Mouse (Mus musculus) heart, embryonic 16.5 days (tissue): ENCODE data around the gene Pth1r. TPM values are rescaled to one million over a fixed set of nuclear protein-coding genes. Genes with fewer than 3 reads are reported as not detected.

ENCODE experiments used
- ATAC-seq: fragments of 200-750 bp; cut with Nextera tagmentation; replicated peaks from 2 replicates; pipeline ENCODE4 v1.8.0; 2017; ENCODE audit warnings: moderate number of reproducible peaks; ENCODE audit not compliant: insufficient read depth, low FRiP score; ENCODE audit errors: extremely low read depth
- H3K27ac ChIP-seq: fragments of 300-500 bp; sonication (generic); 2 replicates; pipeline ENCODE4 v1.5.1; 2014; ENCODE audit warnings: mild to moderate bottlenecking, low read length, control low read depth, moderate library complexity
- H3K27me3 ChIP-seq: fragments of 300-500 bp; sonication (generic); 2 replicates; pipeline ENCODE4 v1.6.1; 2014; ENCODE audit warnings: low read length, mixed read lengths; ENCODE audit not compliant: control insufficient read depth, insufficient read depth
- H3K36me3 ChIP-seq: fragments of 300-500 bp; sonication (generic); 2 replicates; pipeline ENCODE4 v1.6.1; 2014; ENCODE audit not compliant: control insufficient read depth, insufficient read depth
- H3K4me1 ChIP-seq: fragments of 300-500 bp; sonication (generic); 2 replicates; pipeline ENCODE4 v1.6.1; 2014; ENCODE audit warnings: low read length, mixed read lengths; ENCODE audit not compliant: control insufficient read depth, insufficient read depth
- H3K4me2 ChIP-seq: fragments of 300-500 bp; sonication (generic); 2 replicates; pipeline ENCODE4 v1.6.1; 2014; ENCODE audit warnings: low read depth, mild to moderate bottlenecking, control low read depth, low read length
- H3K4me3 ChIP-seq: fragments of 300-500 bp; sonication (generic); 2 replicates; pipeline ENCODE4 v1.5.1; 2014; ENCODE audit warnings: mild to moderate bottlenecking, control low read depth, low read length
- H3K9ac ChIP-seq: fragments of 300-500 bp; sonication (generic); 2 replicates; pipeline ENCODE4 v1.6.1; 2014; ENCODE audit warnings: low read length, control low read depth
- H3K9me3 ChIP-seq: fragments of 300-500 bp; sonication (generic); replicated peaks from 2 replicates; pipeline ENCODE4 v1.6.1; 2016; ENCODE audit warnings: low read length; ENCODE audit not compliant: control insufficient read depth
- WGBS: fragments of 180-500 bp; shearing (Covaris S2); extraction: QIAGEN DNeasy Blood & Tissue Kit; methylation state at CpG from one replicate; pipeline ENCODE4 v1.1.7; 2014; 5-methylcytosine and 5-hydroxymethylcytosine counted together
- polyA plus RNA-seq: library from polyadenylated mRNA; unstranded; fragments of >200 nt; fragmentation: Nextera tagmentation; extraction: Ambion mirVana; gene quantifications from 2 replicates; pipeline ENCODE4 v1.2.1, GENCODE M21; 2015

Gene Pth1r
- polyA plus RNA-seq, 1 experiment from 2014 or later, result 21.0 TPM

- WGBS, result 66% methylated on average over 4 of the region's 4 CpGs
- H3K9me3 ChIP-seq, result no peaks in the 10 kb centered on the region
- H3K4me1 ChIP-seq, result peaks cover 23% of the 10 kb centered on the region
- no peak; the same call in 1 of the 2 replicates for ATAC-seq
- no peaks in the 10 kb centered on the region for H3K27me3 ChIP-seq
- no peak overlapping the region for H3K27ac ChIP-seq
- no peak overlapping the region for H3K4me3 ChIP-seq
- no peak overlapping the region for H3K4me2 ChIP-seq
- no peak overlapping the region for H3K9ac ChIP-seq
- no peaks in the 10 kb centered on the region for H3K36me3 ChIP-seq
Observed at GRCm38 (mm10) chr9:110753773-110754172, 6.8 kb upstream of the Pth1r start.

- peaks cover 19% of the 10 kb centered on the region for H3K4me1 ChIP-seq
- no peaks in the 10 kb centered on the region for H3K9me3 ChIP-seq
- no peak overlapping the region for H3K4me2 ChIP-seq
- H3K4me3 ChIP-seq, result no peak overlapping the region
- H3K27me3 ChIP-seq, result no peaks in the 10 kb centered on the region
- H3K9ac ChIP-seq, result no peak overlapping the region
- H3K27ac ChIP-seq, result no peak overlapping the region
- no peaks in the 10 kb centered on the region for H3K36me3 ChIP-seq
- WGBS, result 78% methylated on average over 4 of the region's 4 CpGs
- no peak for ATAC-seq
Observed at GRCm38 (mm10) chr9:110752917-110753435, 6.0 kb upstream of the Pth1r start.

DNA sequence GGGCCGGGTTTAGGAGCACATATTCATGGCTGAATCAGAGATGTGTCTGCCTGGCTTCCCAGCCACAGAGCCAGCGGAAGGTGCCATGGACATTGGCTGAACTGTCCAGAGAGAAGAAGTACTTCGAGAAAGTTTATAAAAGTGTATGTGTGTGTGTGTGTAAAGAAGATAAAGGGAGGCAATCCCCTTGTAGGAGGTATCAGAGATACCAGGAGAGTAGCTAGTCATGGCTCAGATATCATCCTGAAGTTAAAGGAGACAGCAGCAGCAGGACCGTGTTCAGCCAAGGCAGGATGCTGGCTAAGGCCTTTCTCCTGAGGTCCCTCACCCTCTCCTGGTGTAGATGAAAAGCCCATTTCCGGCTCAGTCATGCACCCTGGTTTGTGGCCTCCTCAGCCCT is 4.5 kb upstream of the Pth1r start:
- peaks cover 20% of the 10 kb centered on the region for H3K4me1 ChIP-seq
- peak overlapping the region; percentile 43 for H3K4me2 ChIP-seq
- WGBS, result 57% methylated on average over 5 of the region's 5 CpGs
- H3K4me3 ChIP-seq, result no peak overlapping the region
- H3K9ac ChIP-seq, result no peak overlapping the region; the same call in 1 of the 2 replicates
- H3K27ac ChIP-seq, result peak overlapping the region; percentile 85
- H3K9me3 ChIP-seq, result no peaks in the 10 kb centered on the region
- H3K27me3 ChIP-seq, result no peaks in the 10 kb centered on the region
- no peak for ATAC-seq
- no peaks in the 10 kb centered on the region for H3K36me3 ChIP-seq

DNA sequence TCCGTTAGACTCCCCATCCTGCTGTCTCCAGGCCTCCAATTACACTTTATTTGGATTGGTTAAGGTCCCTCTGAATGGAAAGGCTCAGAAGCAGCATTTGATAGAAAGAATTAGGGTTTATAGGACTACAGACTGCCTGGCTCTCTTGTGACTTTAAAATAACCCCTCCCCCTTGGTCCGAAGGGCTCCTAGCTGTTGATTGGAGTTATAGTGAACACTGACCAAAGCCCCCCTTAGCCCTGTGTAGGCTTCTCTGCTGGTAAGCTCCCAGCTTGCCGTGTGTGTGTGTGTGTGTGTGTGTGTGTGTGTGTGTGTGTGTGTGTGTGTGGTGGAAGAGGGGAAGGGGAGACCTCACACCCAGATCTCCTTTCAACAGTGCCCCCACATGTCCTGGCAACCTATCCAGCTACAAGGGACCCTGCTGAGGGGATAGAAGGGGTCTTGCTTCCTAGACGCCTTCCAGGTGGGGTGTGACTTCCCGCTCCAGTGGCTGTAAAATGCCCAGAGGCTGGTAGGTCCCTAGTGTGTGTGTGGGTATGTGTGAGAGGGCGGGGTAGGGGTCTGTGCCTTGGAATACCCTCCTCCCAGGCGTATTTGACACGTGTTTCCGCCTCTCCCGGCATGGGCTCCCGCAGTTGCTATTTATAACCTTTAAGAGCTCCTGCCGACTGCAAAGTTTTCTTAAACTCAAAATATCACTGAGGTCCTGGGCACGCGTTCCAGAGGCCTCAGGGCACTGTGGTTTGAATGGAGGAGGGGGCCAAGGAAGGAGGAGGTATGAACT is 3.7 kb upstream of the Pth1r start:
- H3K36me3 ChIP-seq, result no peaks in the 10 kb centered on the region
- no peaks in the 10 kb centered on the region for H3K9me3 ChIP-seq
- 13% methylated on average over 14 of the region's 14 CpGs for WGBS
- peak overlapping the region; percentile 49 for H3K9ac ChIP-seq
- peak; percentile 81 for ATAC-seq
- peak overlapping the region; percentile 85 for H3K27ac ChIP-seq
- no peak overlapping the region for H3K4me3 ChIP-seq
- H3K27me3 ChIP-seq, result no peaks in the 10 kb centered on the region
- H3K4me2 ChIP-seq, result peak overlapping the region; percentile 43
- peaks cover 25% of the 10 kb centered on the region for H3K4me1 ChIP-seq

DNA sequence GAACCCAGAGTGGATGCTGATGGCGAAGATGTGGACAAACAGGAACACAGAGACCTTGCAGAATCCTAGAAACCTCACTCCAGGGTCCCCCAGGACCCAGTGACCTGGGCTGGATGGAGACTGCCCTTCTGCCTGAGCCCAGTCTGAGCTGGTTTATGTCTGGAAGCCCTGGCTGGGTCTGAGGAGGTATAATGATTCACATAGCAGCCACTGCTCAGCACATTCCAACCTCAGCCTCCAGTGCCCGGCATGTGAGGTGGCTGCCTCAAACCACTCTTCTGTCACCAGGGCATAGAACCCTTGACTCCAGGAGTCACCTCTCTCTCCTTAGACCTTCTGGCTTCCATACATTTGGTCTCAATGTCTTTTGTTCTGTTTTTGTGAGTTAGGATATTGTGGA is 1.5 kb upstream of the Pth1r start:
- Histone ChIP-seq H3K4me2 (no peak overlapping the region), H3K36me3 (no peaks in the 10 kb centered on the region), H3K27ac (no peak overlapping the region), H3K9me3 (no peaks in the 10 kb centered on the region), H3K9ac (no peak overlapping the region), H3K4me1 (peaks cover 25% of the 10 kb centered on the region), H3K27me3 (peaks cover 12% of the 10 kb centered on the region), H3K4me3 (no peak overlapping the region)
- WGBS, result 61% methylated on average over 2 of the region's 2 CpGs
- no peak for ATAC-seq

DNA sequence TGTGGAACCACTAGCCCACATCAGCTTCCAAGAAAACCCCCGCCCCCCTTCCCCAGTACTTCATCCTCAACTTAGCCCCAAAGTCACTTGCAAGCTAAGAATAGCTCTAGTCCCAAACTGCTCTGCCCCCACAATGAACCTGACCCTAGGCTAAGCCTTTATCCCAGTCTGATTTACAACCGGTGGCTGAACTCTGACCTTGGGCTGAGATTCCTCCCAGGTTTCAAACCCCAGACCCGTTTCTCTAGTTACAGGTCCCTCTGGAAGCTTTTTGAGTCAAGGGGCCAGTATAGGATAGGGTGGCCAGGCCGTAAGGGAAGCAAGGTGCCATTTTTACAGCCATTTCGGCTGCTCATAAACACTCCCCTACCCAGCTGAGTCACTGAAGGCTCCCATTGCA is 707 bp downstream of the Pth1r start:
- 53% methylated on average over 5 of the region's 5 CpGs for WGBS

GRCm38 (mm10) chr9:110745752-110746151 is 1.2 kb downstream of the Pth1r start:
- Histone ChIP-seq H3K36me3 (no peaks in the 10 kb centered on the region), H3K9me3 (no peaks in the 10 kb centered on the region), H3K4me2 (no peak overlapping the region), H3K27me3 (peaks cover 13% of the 10 kb centered on the region), H3K4me3 (no peak overlapping the region), H3K27ac (no peak overlapping the region), H3K9ac (no peak overlapping the region), H3K4me1 (peaks cover 17% of the 10 kb centered on the region)
- ATAC-seq, result no peak
- 41% methylated on average over 5 of the region's 5 CpGs for WGBS

More for the DNA sequence above, 707 bp downstream of the Pth1r start:
- Histone ChIP-seq H3K4me3 (no peak overlapping the region), H3K4me2 (no peak overlapping the region), H3K36me3 (no peaks in the 10 kb centered on the region), H3K9me3 (no peaks in the 10 kb centered on the region), H3K27ac (no peak overlapping the region), H3K4me1 (peaks cover 22% of the 10 kb centered on the region), H3K27me3 (peaks cover 12% of the 10 kb centered on the region), H3K9ac (no peak overlapping the region)
- no peak for ATAC-seq

- peak overlapping the region; percentile 73 for H3K4me2 ChIP-seq
- peak overlapping the region; percentile 65 for H3K4me3 ChIP-seq
- H3K27ac ChIP-seq, result peak overlapping the region; percentile 72
- peaks cover 16% of the 10 kb centered on the region for H3K27me3 ChIP-seq
- peak; percentile 54 for ATAC-seq
- no peaks in the 10 kb centered on the region for H3K36me3 ChIP-seq
- peak overlapping the region; percentile 86 for H3K9ac ChIP-seq
- 4% methylated on average over 51 of the region's 63 CpGs for WGBS
- H3K9me3 ChIP-seq, result no peaks in the 10 kb centered on the region
- H3K4me1 ChIP-seq, result peaks cover 10% of the 10 kb centered on the region; the same call in 1 of the 2 replicates
Observed at GRCm38 (mm10) chr9:110743456-110744323, 3.3 kb downstream of the Pth1r start.
